Mouse (Mus musculus) CD8-positive naive resting alpha-beta T cell, adult 2 months (primary cell): ENCODE measurements around the gene Tceanc.

Source experiments
- DNase-seq, 2 experiments: peaks; one replicate each; pipeline ENCODE4 v3.0.0; 2022; ENCODE audit warnings: low read depth in 2 of 2, low spot score in 2 of 2

Gene Tceanc

GRCm38 (mm10) chrX:166495052-166495451 is 23.3 kb downstream of the Tceanc start:
- DNase-seq: no peak

- peak; percentile 85 to 87 for DNase-seq
These were observed 38.9 kb downstream of the Tceanc start, which contains the start of gene Rab9 for GRCm38 (mm10) chrX:166479365-166479983. Gene Rab9, minus strand, starts transcription at chrX:166479867.

- DNase-seq: no peak
These were observed 39.6 kb downstream of the Tceanc start for GRCm38 (mm10) chrX:166478631-166479364.

DNA sequence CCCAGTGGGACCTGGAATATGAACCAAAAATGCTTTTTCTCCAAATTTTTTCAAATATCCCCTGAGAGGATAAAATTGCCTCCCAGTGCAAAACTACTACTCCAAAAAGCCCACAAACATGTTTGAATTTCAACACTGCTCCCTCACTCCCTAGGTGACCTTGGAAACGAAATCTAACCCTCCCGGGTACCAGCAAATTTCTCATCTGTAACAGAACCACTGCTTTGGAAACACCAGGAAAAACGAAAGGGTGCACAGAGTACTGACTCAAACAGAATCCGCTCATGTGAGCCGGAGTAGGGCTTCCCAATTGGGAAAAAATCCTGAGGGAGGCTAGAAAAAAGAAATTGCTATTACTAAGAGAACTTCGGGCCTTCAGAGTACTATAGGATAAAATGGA is 41.0 kb downstream of the Tceanc start:
- DNase-seq: no peak

GRCm38 (mm10) chrX:166472612-166473011 is 45.8 kb downstream of the Tceanc start:
- DNase-seq: no peak

GRCm38 (mm10) chrX:166468321-166468720 is 50.0 kb downstream of the Tceanc start:
- DNase-seq: no peak

DNA sequence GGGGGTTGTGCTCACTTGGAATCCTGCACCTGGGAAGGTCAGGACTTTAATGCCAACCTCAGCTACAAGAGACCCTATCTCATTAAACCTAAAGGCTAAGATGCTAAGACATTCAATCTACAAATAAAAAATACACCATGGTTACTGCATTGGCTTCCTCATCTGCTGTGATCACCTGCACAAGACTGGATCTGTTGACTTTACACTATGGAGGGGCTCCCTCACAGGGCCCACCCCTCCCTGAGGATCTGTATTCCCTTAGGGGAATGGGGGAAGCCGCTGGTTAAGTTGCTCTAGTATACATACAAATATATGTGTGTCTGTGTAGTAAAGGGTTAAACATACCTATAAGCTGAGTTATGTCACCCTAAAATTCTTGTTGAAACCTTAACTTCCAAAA is 62.8 kb downstream of the Tceanc start:
- DNase-seq: no peak

DNA sequence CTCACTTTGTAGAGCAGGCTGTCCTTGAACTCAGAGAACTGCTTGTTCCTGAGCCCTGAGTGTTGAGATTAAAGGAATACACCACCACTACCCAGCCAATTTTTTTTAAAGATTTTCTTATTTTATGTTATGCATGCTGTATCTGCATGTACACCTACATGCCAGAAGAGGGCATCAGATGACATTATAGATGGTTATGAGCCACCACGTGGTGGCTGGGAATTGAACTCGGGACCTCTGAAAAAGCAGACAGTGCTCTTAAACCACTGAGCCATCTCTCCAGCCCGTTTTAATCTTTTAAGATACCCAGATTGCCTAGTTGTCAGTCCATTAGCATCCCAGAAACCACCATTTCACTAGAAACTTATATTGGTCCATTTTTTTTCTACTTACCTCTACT is 64.0 kb downstream of the Tceanc start:
- DNase-seq: no peak

GRCm38 (mm10) chrX:166453532-166453931 is 64.8 kb downstream of the Tceanc start:
- no peak for DNase-seq
